Mouse (Mus musculus) kidney, adult 2 months (tissue): ENCODE results near the gene Wwox.

Experiments
- CTCF ChIP-seq: fragments of 200-500 bp; conservative IDR thresholded peaks from 2 replicates; pipeline ENCODE4 v1.5.1; 2011; ENCODE audit warnings: low read depth, mild to moderate bottlenecking, control low read depth, low read length, moderate library complexity, mixed read lengths; ENCODE audit not compliant: insufficient read depth, insufficient read length
- POLR2A ChIP-seq: fragments of 200-500 bp; IDR thresholded peaks from one replicate; pipeline ENCODE4 v1.6.1; 2011; ENCODE audit warnings: low read depth, low read length, control low read depth

DNA sequence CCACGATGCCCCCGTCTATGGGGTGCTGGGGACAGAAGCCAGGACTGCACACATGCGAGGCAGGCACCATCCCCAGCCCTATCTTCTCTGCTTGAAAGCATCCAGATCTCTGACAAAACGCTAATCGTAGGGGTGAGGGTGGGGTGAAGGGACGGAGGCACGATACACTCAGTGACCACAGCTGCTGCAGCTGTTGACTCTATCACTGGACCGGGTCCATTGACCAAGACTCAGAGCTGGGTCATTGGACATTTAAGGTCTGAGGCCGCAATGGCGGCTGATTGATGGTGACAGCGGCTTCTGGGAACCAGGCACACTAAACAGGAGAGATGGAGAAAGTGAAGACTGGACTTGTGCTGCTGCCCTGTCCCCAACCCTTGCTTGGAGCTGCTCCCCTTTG is 768.0 kb downstream of the Wwox start:
- TF ChIP-seq CTCF (no peak), POLR2A (no peak)
